Mouse (Mus musculus): ENCODE data around the gene Phc3. TPM values are rescaled to one million over a fixed set of nuclear protein-coding genes. Genes with fewer than 3 reads are reported as not detected.

Gene Phc3
- polyA plus RNA-seq, 1 experiment from 2014 or later, result 5.6 TPM

DNA sequence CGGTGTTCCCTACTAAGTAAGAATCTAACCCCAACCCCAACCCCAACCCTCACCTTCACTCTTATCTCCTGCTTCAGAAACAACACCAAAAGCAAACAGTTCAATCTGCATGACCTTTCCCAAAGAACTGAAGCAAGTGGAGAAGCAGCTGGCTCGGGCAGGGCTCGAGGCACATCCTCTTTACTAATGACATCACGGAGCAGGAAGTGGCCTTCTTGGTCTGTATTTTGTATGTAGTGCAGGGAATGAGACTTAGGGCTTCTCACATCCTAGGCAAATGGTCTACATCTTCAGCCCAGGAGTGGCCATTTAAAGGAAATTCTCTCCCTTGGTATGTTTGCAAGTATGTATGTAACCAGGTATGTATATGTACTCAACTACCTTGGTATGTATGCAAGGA is 52.1 kb downstream of the Phc3 start:
- no peak overlapping the region for H3K4me3 ChIP-seq (ENCODE audit: low read depth, low read length)
- DNase-seq (ENCODE audit: low spot score) (no peak), ATAC-seq (replicated peaks; ENCODE audit: low FRiP score) (no peak)
- peaks cover 12% of the 10 kb centered on the region; the same call in 1 of the 2 replicates for H3K36me3 ChIP-seq (ENCODE audit: control insufficient read depth, insufficient read depth, low read length)
- H3K27ac ChIP-seq (ENCODE audit: low read depth, low read length), result no peak overlapping the region
- H3K4me1 ChIP-seq (replicated peaks; ENCODE audit: control insufficient read depth, insufficient read depth, low read length), result no peaks in the 10 kb centered on the region
- no peaks in the 10 kb centered on the region for H3K9me3 ChIP-seq (ENCODE audit: control insufficient read depth, low read length)
- H3K27me3 ChIP-seq (replicated peaks; ENCODE audit: control insufficient read depth, insufficient read depth, low read length), result no peaks in the 10 kb centered on the region
- H3K4me2 ChIP-seq, result no peak overlapping the region
- H3K9ac ChIP-seq (ENCODE audit: low read depth, low read length), result no peak overlapping the region
- WGBS, result 57% methylated on average over 4 of the region's 4 CpGs

DNA sequence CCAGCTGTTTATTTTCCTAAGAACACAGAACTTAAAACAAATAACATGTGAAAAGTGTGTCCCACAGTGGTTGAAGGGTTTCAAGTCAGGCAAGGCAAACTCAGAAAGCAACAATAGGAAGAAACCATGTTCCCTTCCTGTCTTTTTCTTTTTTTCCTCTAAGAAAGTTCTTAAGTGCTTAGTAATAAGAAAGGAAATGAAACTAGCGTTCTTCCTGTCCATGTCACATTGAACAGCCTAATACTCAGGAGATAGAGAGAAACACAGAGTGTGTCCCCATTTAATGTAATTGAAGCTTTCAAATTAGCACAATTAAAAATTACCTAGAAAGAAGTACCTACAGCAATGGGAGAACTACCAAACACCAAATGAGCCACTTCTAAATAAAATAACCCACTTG is 64.6 kb downstream of the Phc3 start:
- 81% methylated on average over 1 of the region's 1 CpGs for WGBS
- DNase-seq (ENCODE audit: low spot score), result no peak
- Histone ChIP-seq H3K9ac (ENCODE audit: low read depth, low read length) (no peak overlapping the region), H3K4me1 (replicated peaks; ENCODE audit: control insufficient read depth, insufficient read depth, low read length) (no peaks in the 10 kb centered on the region), H3K27me3 (replicated peaks; ENCODE audit: control insufficient read depth, insufficient read depth, low read length) (no peaks in the 10 kb centered on the region), H3K36me3 (ENCODE audit: control insufficient read depth, insufficient read depth, low read length) (peaks cover 12% of the 10 kb centered on the region), H3K4me2 (no peak overlapping the region), H3K27ac (ENCODE audit: low read depth, low read length) (no peak overlapping the region), H3K9me3 (ENCODE audit: control insufficient read depth, low read length) (no peaks in the 10 kb centered on the region), H3K4me3 (ENCODE audit: low read depth, low read length) (no peak overlapping the region)
- ATAC-seq (replicated peaks; ENCODE audit: low FRiP score), result no peak

DNA sequence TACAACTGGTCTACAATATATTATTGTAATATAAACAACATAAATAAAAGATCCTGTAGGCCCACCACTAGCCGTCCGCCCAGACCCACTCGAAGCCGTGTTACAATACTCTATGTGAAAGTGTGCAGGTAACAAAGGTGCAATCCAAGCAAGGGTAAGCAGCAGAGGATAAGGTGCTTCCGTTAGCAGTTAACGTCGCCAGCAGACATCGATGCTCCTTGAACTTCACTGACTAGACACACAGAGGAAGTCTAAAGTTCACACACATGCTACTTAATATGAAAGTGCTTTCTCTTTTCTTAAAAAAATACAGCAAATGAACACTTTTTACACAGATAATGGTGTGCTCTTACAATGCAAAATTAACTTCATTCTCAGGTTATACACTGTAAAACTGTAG is 69.8 kb downstream of the Phc3 start:
- 95% methylated on average over 8 of the region's 8 CpGs for WGBS
- DNase-seq (ENCODE audit: low spot score) (no peak), ATAC-seq (replicated peaks; ENCODE audit: low FRiP score) (no peak)
- Histone ChIP-seq H3K9ac (ENCODE audit: low read depth, low read length) (no peak overlapping the region), H3K4me1 (replicated peaks; ENCODE audit: control insufficient read depth, insufficient read depth, low read length) (no peaks in the 10 kb centered on the region), H3K36me3 (ENCODE audit: control insufficient read depth, insufficient read depth, low read length) (peaks cover 2% of the 10 kb centered on the region; the same call in 1 of the 2 replicates), H3K27me3 (replicated peaks; ENCODE audit: control insufficient read depth, insufficient read depth, low read length) (no peaks in the 10 kb centered on the region), H3K4me3 (ENCODE audit: low read depth, low read length) (no peak overlapping the region), H3K4me2 (no peak overlapping the region), H3K9me3 (ENCODE audit: control insufficient read depth, low read length) (no peaks in the 10 kb centered on the region), H3K27ac (ENCODE audit: low read depth, low read length) (no peak overlapping the region)

DNA sequence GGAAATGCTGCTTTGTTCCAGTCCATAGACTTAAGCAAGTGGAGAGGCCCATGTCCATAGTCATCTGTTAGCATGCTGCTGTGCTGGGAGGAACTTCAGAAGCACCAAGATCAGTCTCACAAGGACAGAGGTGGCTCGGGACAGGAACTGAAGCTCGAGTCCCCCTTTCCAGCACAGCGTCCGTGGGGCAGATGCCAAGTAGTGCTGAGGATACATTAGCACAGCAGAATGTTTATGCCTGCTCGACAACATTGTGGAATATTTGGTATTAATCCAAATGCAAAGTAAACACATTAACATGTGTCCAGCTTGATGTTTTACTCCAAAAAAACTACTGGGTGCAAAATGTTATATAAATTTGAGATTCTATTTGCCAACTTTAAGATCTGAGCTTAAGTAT is 72.5 kb downstream of the Phc3 start:
- Histone ChIP-seq H3K9me3 (ENCODE audit: control insufficient read depth, low read length) (no peaks in the 10 kb centered on the region), H3K4me1 (replicated peaks; ENCODE audit: control insufficient read depth, insufficient read depth, low read length) (no peaks in the 10 kb centered on the region), H3K4me3 (ENCODE audit: low read depth, low read length) (no peak overlapping the region), H3K27ac (ENCODE audit: low read depth, low read length) (no peak overlapping the region), H3K9ac (ENCODE audit: low read depth, low read length) (no peak overlapping the region), H3K4me2 (no peak overlapping the region), H3K36me3 (ENCODE audit: control insufficient read depth, insufficient read depth, low read length) (no peaks in the 10 kb centered on the region; the same call in 1 of the 2 replicates), H3K27me3 (replicated peaks; ENCODE audit: control insufficient read depth, insufficient read depth, low read length) (no peaks in the 10 kb centered on the region)
- DNase-seq (ENCODE audit: low spot score), result no peak
- WGBS, result 83% methylated on average over 5 of the region's 5 CpGs
- no peak for ATAC-seq (replicated peaks; ENCODE audit: low FRiP score)

DNA sequence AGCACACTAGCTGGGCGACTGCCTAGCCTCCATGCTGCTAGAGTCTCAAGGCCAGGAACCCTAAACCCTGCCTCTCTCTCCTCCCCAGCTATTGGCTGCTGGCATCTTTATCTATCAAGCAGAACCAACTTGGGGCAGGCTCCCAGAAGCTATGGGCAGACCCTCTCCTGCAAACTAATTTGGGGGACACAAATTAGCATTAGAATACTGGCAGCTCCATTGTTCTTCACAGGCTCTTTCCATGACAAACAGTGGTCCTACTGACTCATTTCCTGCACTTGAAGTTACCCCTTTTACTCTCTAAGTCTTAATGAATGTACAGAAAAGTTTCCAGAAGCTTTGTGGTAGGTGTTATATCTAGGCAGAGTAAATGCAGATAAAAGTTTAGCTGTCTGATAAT is 80.2 kb downstream of the Phc3 start:
- H3K9ac ChIP-seq (ENCODE audit: low read depth, low read length), result no peak overlapping the region
- no peaks in the 10 kb centered on the region for H3K4me1 ChIP-seq (replicated peaks; ENCODE audit: control insufficient read depth, insufficient read depth, low read length)
- no peaks in the 10 kb centered on the region for H3K9me3 ChIP-seq (ENCODE audit: control insufficient read depth, low read length)
- no peaks in the 10 kb centered on the region for H3K36me3 ChIP-seq (ENCODE audit: control insufficient read depth, insufficient read depth, low read length)
- no peaks in the 10 kb centered on the region for H3K27me3 ChIP-seq (replicated peaks; ENCODE audit: control insufficient read depth, insufficient read depth, low read length)
- no peak overlapping the region for H3K4me2 ChIP-seq
- ATAC-seq (replicated peaks; ENCODE audit: low FRiP score) (no peak), DNase-seq (ENCODE audit: low spot score) (no peak)
- 48% methylated on average over 1 of the region's 1 CpGs for WGBS
- H3K27ac ChIP-seq (ENCODE audit: low read depth, low read length), result no peak overlapping the region
- no peak overlapping the region for H3K4me3 ChIP-seq (ENCODE audit: low read depth, low read length)

DNA sequence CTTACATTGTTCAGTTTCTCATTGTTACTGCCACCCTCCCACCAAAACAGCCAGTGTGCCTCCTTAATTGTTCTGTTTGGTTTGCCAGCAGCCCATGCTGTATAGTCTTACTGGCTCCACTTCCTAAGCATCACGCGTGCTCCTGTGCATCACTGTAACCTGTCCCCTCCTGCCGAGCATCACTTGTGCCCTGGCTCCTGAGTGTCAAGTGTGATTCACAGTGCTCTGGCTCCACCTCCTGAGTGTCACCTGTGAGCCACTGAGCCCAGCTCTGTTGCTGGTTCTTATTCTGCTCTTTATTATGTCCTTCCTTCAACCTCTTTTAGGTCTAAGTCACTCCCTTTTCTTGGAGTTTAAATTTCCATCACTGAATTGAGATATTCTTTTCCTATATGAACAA is 81.8 kb downstream of the Phc3 start:
- Histone ChIP-seq H3K4me3 (ENCODE audit: low read depth, low read length) (no peak overlapping the region), H3K4me2 (no peak overlapping the region), H3K27ac (ENCODE audit: low read depth, low read length) (no peak overlapping the region), H3K9ac (ENCODE audit: low read depth, low read length) (no peak overlapping the region), H3K36me3 (ENCODE audit: control insufficient read depth, insufficient read depth, low read length) (no peaks in the 10 kb centered on the region), H3K9me3 (ENCODE audit: control insufficient read depth, low read length) (no peaks in the 10 kb centered on the region), H3K4me1 (replicated peaks; ENCODE audit: control insufficient read depth, insufficient read depth, low read length) (no peaks in the 10 kb centered on the region), H3K27me3 (replicated peaks; ENCODE audit: control insufficient read depth, insufficient read depth, low read length) (no peaks in the 10 kb centered on the region)
- WGBS, result 91% methylated on average over 3 of the region's 3 CpGs
- ATAC-seq (replicated peaks; ENCODE audit: low FRiP score), result no peak
- no peak for DNase-seq (ENCODE audit: low spot score)

DNA sequence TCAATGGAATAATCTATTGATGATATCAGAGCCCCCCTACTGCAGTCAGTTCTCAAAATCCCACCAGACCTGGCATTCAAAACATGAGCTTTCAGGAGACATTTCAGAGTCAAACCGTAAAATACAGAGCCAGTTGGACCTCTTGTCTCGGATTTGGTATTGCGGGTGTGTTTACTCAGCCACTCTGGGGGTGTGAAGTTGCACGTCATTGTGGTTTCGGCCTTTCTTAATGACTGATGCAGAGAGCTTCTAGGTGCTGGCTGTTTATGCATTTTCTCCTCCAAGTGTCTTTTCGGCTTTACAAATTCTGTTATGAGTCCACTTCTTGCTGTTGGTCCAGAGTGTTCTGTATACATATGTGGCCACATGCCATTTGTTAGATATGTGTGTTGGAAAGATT is 92.5 kb downstream of the Phc3 start:
- Histone ChIP-seq H3K4me1 (replicated peaks; ENCODE audit: control insufficient read depth, insufficient read depth, low read length) (no peaks in the 10 kb centered on the region), H3K9ac (ENCODE audit: low read depth, low read length) (no peak overlapping the region), H3K36me3 (ENCODE audit: control insufficient read depth, insufficient read depth, low read length) (no peaks in the 10 kb centered on the region), H3K9me3 (ENCODE audit: control insufficient read depth, low read length) (no peaks in the 10 kb centered on the region), H3K27ac (ENCODE audit: low read depth, low read length) (no peak overlapping the region), H3K27me3 (replicated peaks; ENCODE audit: control insufficient read depth, insufficient read depth, low read length) (no peaks in the 10 kb centered on the region), H3K4me2 (no peak overlapping the region), H3K4me3 (ENCODE audit: low read depth, low read length) (no peak overlapping the region)
- DNase-seq (ENCODE audit: low spot score) (no peak), ATAC-seq (replicated peaks; ENCODE audit: low FRiP score) (no peak)
- WGBS, result 76% methylated on average over 6 of the region's 6 CpGs

DNA sequence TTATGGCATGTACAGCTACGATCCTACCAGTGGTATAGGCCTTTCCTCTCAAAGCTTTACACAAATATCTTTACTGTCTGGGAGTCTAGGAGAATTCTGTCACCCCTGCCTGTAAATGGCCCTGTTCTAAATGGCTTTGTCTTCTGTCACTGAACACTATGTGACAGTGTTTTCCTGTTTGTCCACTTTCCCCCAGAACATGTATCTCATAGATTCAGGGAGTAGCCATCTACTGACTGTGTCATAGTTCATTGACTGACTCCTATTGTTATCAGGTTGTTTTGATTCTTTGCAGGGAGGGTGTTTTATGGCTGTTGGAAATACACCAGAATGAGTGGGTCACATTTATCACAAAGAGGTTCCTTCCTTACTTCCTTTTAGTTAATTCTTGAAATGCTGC is 99.2 kb downstream of the Phc3 start:
- H3K27me3 ChIP-seq (replicated peaks; ENCODE audit: control insufficient read depth, insufficient read depth, low read length), result no peaks in the 10 kb centered on the region
- no peaks in the 10 kb centered on the region for H3K36me3 ChIP-seq (ENCODE audit: control insufficient read depth, insufficient read depth, low read length)
- H3K4me3 ChIP-seq (ENCODE audit: low read depth, low read length), result no peak overlapping the region
- WGBS, result 88% methylated on average over 1 of the region's 1 CpGs
- H3K9ac ChIP-seq (ENCODE audit: low read depth, low read length), result no peak overlapping the region
- no peaks in the 10 kb centered on the region for H3K9me3 ChIP-seq (ENCODE audit: control insufficient read depth, low read length)
- H3K4me1 ChIP-seq (replicated peaks; ENCODE audit: control insufficient read depth, insufficient read depth, low read length), result no peaks in the 10 kb centered on the region
- no peak for DNase-seq (ENCODE audit: low spot score)
- no peak overlapping the region for H3K27ac ChIP-seq (ENCODE audit: low read depth, low read length)
- H3K4me2 ChIP-seq, result no peak overlapping the region
- no peak for ATAC-seq (replicated peaks; ENCODE audit: low FRiP score)

DNA sequence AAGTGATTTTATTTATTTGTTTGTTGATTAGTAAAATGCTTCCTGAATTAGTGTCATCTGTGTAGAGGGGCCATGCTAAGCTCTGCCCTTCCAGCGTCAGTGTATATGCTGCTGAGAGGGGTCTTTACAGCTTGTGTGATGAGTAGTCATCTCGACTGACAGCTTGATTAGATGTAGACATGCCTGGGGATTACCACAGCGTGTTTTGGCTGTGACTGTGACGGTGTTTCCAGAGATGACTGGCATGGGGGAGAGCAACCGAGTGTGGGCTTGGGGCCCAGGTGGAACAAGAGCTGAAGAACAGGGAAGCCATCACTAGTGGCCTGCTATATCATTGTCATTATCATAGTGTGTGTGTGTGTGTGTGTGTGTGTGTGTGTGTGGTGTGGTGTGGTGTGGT is 100.6 kb downstream of the Phc3 start:
- no peaks in the 10 kb centered on the region for H3K27me3 ChIP-seq (replicated peaks; ENCODE audit: control insufficient read depth, insufficient read depth, low read length)
- 72% methylated on average over 5 of the region's 5 CpGs for WGBS
- H3K9me3 ChIP-seq (ENCODE audit: control insufficient read depth, low read length), result no peaks in the 10 kb centered on the region
- H3K4me1 ChIP-seq (replicated peaks; ENCODE audit: control insufficient read depth, insufficient read depth, low read length), result no peaks in the 10 kb centered on the region
- no peaks in the 10 kb centered on the region for H3K36me3 ChIP-seq (ENCODE audit: control insufficient read depth, insufficient read depth, low read length)
- ATAC-seq (replicated peaks; ENCODE audit: low FRiP score), result no peak
- H3K27ac ChIP-seq (ENCODE audit: low read depth, low read length), result no peak overlapping the region
- H3K4me2 ChIP-seq, result no peak overlapping the region
- H3K4me3 ChIP-seq (ENCODE audit: low read depth, low read length), result no peak overlapping the region
- no peak for DNase-seq (ENCODE audit: low spot score)
- H3K9ac ChIP-seq (ENCODE audit: low read depth, low read length), result no peak overlapping the region

Measured in liver, embryonic 11.5 days (tissue).